Mouse (Mus musculus): ENCODE results near the gene Aox2.

DNA sequence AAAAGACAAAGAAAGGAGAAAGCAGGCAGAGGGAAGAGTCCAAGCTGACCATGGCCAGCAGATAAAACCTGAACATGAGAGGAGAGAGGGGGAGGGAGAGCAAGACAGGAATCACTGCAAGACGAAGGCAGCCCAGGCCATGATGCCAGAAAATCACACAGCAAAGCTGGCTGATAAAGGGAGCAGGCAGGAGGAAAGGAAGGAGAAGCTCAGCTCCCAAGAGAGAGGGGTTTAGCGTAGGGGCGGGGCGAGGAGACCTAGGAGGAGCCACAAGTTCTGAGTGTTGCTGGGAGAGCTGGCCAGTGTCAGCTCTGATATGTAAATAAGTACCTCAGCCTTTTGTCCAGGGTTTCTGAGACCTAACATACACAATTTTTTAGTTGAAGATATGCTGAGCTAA, 84.2 kb downstream of the Aox2 start:
- TF ChIP-seq CTCF (IDR thresholded peaks at IDR 0.05; ENCODE audit: extremely low read depth, insufficient read depth, insufficient read length, insufficient replicate concordance) (no peak), POLR2A (IDR thresholded peaks at IDR 0.05; ENCODE audit: low read depth, low read length) (no peak)
